Mouse (Mus musculus): ENCODE results near the gene Gm12248.

Gm12248 gene

GRCm38 (mm10) chr11:58026860-58027259, 66.1 kb downstream of the Gm12248 start:
- no peak for DNase-seq

- DNase-seq, result no peak
These were observed 66.6 kb downstream of the Gm12248 start for GRCm38 (mm10) chr11:58026337-58026736.

- DNase-seq, result no peak
These were observed 67.1 kb downstream of the Gm12248 start for GRCm38 (mm10) chr11:58025881-58026280.

- DNase-seq, result no peak
These were observed 68.3 kb downstream of the Gm12248 start for GRCm38 (mm10) chr11:58024671-58025070.

DNA sequence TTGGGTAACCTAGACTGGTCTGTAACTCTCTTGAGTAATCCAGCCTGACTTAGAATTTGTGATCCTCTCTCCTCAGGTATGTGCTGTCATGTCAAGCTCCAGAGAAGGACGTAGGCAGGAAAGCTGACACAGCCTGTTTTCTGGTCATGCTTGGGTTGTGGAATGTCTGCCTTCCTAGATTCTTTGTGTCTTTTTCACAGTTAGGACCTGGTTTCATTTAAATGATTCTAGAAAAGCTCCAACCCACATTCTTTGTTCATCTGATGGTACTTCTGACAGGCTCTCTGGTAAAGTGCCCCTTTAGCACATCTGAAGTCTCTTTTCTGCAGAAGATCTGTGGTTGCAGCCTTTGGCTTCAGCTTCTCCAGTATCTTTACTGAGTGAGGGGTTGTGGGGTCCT, 68.7 kb downstream of the Gm12248 start:
- DNase-seq, result no peak

DNA sequence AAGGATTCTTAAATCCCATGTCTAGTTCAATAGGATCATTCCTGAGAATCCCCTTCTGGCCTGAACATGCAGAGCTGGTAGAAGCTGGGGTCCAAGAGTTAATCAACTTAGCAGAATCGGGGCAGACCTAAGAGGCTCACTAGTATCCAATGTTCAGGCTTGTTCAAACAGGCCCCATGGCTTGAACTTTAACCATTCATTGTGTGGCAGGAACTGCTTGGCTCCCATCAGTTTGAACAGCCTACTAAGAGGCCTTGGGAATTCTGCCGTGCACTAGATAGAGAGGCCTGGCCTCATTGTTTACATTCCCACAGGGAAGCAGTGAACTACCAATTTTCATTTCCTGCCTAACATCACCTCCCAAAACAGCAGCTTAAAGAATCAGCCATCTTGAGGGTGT, 71.3 kb downstream of the Gm12248 start:
- no peak for DNase-seq

- DNase-seq, result no peak
These were observed 71.8 kb downstream of the Gm12248 start for GRCm38 (mm10) chr11:58021095-58021494.

- no peak for DNase-seq
These were observed 74.2 kb downstream of the Gm12248 start for GRCm38 (mm10) chr11:58018701-58019100.

DNA sequence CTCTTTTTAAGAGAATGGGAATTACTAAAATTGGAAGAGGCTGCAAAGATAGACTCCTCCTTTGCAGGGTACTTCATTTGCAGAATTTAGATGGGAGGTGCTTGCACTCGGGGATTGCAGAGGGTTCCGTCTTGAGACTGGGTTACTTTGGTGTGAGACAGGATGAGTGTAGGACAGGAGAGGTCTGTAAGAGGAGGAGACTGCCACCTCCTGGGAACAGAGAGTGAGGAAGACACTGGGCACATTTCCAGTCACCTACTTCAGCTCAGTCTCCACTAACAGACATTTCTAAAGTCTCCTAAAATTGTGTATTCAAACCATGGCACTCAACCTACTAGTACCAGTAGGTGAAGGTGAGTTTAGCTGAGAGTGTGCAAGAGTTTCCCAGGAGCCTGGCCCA, 74.6 kb downstream of the Gm12248 start:
- DNase-seq, result no peak

DNA sequence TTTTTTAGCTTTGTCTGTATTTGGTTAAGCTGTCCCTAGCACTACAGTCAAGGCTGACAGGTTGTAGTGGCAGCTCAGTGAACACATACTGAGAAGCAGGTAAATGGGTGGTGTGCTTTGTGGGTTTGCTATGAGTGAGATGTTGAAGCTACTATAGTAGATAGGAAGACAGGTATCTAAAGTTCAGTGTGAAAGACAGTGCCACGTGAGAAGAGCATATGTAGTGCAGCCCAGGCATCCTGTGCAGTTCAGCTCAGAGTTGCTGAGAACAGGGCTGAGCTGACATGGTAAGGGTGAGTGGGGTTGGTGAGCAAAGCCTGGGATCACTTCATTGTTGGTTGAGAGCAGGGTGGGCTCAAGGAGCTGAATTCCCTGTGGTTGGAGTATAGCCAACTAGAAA, 75.5 kb downstream of the Gm12248 start:
- DNase-seq, result no peak

DNA sequence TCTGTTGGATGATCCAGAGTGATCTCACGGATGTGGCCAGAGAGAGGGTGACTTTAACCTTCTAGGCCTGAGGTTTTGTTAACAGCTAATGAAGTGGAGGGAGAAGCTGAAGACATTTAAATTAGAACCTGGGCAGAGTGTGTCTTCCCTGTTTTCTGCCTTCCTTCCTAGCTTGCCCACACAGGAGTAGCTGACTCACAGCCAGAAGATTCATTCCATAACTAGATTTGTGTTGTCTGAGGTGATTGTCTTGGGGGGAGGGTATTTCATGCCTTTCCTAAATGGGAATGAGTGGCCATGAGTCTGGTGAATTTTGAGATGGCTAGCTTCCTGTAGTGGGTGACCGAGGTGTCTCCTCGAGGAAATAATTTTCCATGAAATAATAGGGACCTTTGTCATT, 76.6 kb downstream of the Gm12248 start:
- DNase-seq, result no peak

DNA sequence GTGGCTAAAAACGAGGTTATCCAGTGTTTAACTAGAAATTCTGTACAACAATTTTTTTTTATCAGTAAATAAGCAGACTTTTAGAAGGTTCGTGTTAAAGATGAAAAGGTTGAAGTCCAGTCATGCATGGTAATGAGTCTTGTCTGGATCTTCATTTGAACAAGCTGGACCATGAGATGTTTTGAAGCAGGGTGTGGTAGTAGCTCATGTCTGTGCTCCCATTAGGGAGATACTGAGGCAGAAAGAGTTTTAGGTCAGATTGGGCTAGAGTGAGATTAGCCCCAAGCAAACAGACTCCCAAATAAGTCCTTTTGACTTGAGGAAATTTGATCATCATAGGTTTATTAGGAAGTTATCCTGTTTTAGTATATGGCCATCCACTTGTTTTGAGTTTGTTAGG, 77.6 kb downstream of the Gm12248 start:
- DNase-seq, result no peak

DNA sequence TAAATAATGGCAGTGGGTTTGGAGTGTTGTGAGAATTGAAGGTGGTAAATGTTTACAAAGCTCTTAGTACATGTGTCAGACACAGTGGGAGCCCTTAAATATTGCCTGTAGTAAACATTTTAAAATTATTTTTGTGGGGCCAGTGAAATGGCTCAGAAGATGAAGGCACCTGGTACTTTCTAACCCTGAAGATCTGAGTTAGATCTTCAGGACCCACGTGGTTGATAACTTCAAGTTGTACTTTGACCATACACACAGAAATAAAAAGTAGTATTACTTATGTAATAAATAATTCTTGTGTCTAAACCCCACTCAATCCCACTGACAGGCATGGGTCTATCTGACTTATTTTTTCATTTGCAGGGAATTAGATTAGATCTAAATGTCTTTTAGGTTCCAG, 78.3 kb downstream of the Gm12248 start:
- DNase-seq, result no peak
